Mouse (Mus musculus) bone marrow, adult 2 months (tissue): ENCODE data around the gene Camk2g. TPM values are rescaled to one million over a fixed set of nuclear protein-coding genes. Genes with fewer than 3 reads are reported as not detected.

Experiments
- H3K27ac ChIP-seq: fragments of 200-500 bp; 2 replicates; pipeline ENCODE4 v1.5.1; 2012; ENCODE audit warnings: low read depth, mild to moderate bottlenecking, control low read depth, inconsistent platforms, low read length; ENCODE audit not compliant: control insufficient read depth, poor library complexity, insufficient read depth
- H3K4me1 ChIP-seq: fragments of 200-500 bp; 2 replicates; pipeline ENCODE4 v1.6.1; 2011; ENCODE audit warnings: low read length; ENCODE audit not compliant: control insufficient read depth, insufficient read depth
- H3K4me3 ChIP-seq: fragments of 200-500 bp; replicated peaks from 2 replicates; pipeline ENCODE3; 2011; ENCODE audit warnings: mild to moderate bottlenecking, low read depth, low read length, control low read depth; ENCODE audit not compliant: control insufficient read depth
- CTCF ChIP-seq: fragments of 200-500 bp; IDR thresholded peaks from 2 replicates; pipeline ENCODE4 v1.5.1; 2011; ENCODE audit warnings: low read length, control low read depth; ENCODE audit not compliant: control insufficient read depth, insufficient read depth
- POLR2A ChIP-seq: fragments of 200-500 bp; IDR thresholded peaks from 2 replicates; pipeline ENCODE4 v1.6.1; 2011; ENCODE audit warnings: low read depth, mild to moderate bottlenecking, control low read depth, low read length, borderline replicate concordance; ENCODE audit not compliant: control insufficient read depth
- WGBS: fragments of 180-500 bp; shearing (Covaris S2); methylation state at CpG from one replicate; pipeline ENCODE4 v1.1.7; 2018; 5-methylcytosine and 5-hydroxymethylcytosine counted together
- polyA plus RNA-seq: library from polyadenylated mRNA; stranded (reverse); fragments of >200 nt; gene quantifications from 2 replicates; pipeline ENCODE4 v1.2.4, GENCODE M21; 2011; ENCODE audit warnings: low replicate concordance; ENCODE audit not compliant: missing spikeins, insufficient read depth, insufficient read length

Gene Camk2g
- polyA plus RNA-seq, 1 experiment: 13.8 TPM

DNA sequence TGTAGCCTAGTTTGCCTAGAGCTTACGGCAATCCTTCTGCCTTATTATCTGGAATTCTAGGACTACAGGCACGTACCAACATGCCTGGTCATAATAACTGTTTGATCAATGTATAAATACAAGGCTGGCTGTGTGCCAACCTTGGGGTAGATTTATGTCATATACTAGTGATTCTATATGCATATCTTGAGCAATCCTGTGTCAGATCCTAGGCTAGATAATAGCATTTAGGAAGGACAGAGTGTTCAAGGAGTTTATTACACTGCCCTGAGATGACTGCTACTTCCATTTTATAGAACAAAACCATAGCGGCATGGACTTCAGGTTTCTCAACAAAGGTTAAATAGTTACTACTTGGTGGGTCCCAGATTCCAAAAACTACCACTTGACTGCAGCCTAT, 21.9 kb downstream of the Camk2g start:
- 83% methylated on average over 3 of the region's 3 CpGs for WGBS
- no peak overlapping the region for H3K27ac ChIP-seq
- no peak for TF ChIP-seq POLR2A
- no peak for TF ChIP-seq CTCF
- no peaks in the 10 kb centered on the region; the same call in 1 of the 2 replicates for H3K4me1 ChIP-seq
- H3K4me3 ChIP-seq: no peak overlapping the region

GRCm38 (mm10) chr14:20768581-20768980, 25.3 kb downstream of the Camk2g start:
- WGBS: 77% methylated on average over 5 of the region's 5 CpGs
- peaks cover 1% of the 10 kb centered on the region; the same call in 1 of the 2 replicates for H3K4me1 ChIP-seq
- no peak overlapping the region for H3K27ac ChIP-seq
- H3K4me3 ChIP-seq: no peak overlapping the region
- TF ChIP-seq CTCF (no peak), POLR2A (no peak)

- H3K4me3 ChIP-seq: no peak overlapping the region
- WGBS: 83% methylated on average over 7 of the region's 7 CpGs
- no peak for TF ChIP-seq POLR2A
- H3K27ac ChIP-seq: no peak overlapping the region
- peaks cover 1% of the 10 kb centered on the region; the same call in 1 of the 2 replicates for H3K4me1 ChIP-seq
Observed at GRCm38 (mm10) chr14:20767936-20768335, 26.0 kb downstream of the Camk2g start.

GRCm38 (mm10) chr14:20765642-20766258, 28.1 kb downstream of the Camk2g start:
- Histone ChIP-seq H3K4me1 (peaks cover 1% of the 10 kb centered on the region; the same call in 1 of the 2 replicates), H3K4me3 (no peak overlapping the region), H3K27ac (no peak overlapping the region; the same call in 1 of the 2 replicates)
- WGBS: 21% methylated on average over 12 of the region's 12 CpGs
- TF ChIP-seq POLR2A (no peak), CTCF (peak; percentile 94)

- WGBS: 86% methylated on average over 5 of the region's 5 CpGs
- peak overlapping the region; percentile 14; the same call in 1 of the 2 replicates for H3K27ac ChIP-seq
- no peak overlapping the region for H3K4me3 ChIP-seq
- no peak for TF ChIP-seq CTCF
- TF ChIP-seq POLR2A: no peak
- H3K4me1 ChIP-seq: peaks cover 1% of the 10 kb centered on the region; the same call in 1 of the 2 replicates
Observed at GRCm38 (mm10) chr14:20764942-20765341, 28.9 kb downstream of the Camk2g start.

DNA sequence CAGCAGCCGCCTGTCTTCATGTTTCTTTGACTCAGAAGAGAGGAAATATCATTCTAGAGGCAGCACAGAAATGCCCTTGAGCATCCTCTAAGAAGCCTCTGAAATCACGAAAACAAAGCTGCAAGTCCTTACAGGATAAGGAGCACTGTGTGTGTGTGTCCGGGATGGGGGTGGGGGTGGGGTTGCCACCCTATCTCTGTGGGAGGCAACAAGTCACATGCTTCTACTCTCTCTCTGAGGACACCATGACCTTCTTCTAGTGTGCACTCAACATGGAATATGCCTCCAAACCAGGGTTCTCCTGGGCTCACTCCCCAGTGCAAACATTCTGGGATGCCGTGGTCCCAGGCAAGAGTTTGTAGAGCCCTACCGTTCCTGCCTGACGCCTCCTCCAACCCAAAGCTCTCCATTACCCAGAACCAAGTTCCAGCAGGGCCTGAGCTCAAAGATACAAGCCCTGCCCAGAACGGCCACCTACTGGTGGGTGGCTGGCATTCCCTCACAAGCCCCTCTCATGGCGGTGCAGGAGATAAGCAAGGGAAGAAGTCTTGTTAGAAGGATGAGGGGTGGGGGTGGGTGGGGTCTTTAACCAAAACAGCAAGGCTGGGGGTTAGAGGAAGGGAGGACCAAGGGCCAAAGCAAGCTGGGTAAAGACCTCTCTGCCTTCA, 35.0 kb downstream of the Camk2g start:
- no peak overlapping the region for H3K4me3 ChIP-seq
- no peak overlapping the region for H3K27ac ChIP-seq
- TF ChIP-seq CTCF (no peak), POLR2A (no peak)
- H3K4me1 ChIP-seq: no peaks in the 10 kb centered on the region
- 85% methylated on average over 8 of the region's 8 CpGs for WGBS

GRCm38 (mm10) chr14:20757370-20757907, 36.4 kb downstream of the Camk2g start:
- TF ChIP-seq CTCF (no peak), POLR2A (peak; percentile 26; the same call in 1 of the 2 replicates)
- WGBS: 92% methylated on average over 22 of the region's 22 CpGs
- no peak overlapping the region for H3K27ac ChIP-seq
- no peaks in the 10 kb centered on the region for H3K4me1 ChIP-seq
- H3K4me3 ChIP-seq: no peak overlapping the region

GRCm38 (mm10) chr14:20753792-20754191, 40.1 kb downstream of the Camk2g start:
- 40% methylated on average over 3 of the region's 3 CpGs for WGBS
- no peak for TF ChIP-seq POLR2A
- no peak for TF ChIP-seq CTCF

DNA sequence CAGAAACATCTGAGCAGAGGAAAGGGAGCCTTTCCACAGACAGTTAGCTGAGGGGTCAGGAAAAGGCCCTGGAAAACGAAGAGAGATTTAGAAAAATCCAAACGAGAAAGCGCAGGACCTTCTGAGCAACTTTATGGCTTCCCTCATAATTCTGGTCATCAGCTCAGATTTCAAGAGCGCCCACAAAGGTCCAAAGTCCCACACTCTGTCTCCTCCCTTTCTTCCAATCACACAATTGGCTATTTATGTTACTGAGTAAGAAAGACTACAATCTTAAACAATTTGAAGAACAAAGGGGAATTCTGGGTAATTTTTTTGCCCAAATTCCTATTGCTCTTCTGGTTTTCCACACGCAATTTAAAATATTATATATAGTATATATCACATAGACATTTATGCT, 43.4 kb downstream of the Camk2g start:
- no peak overlapping the region for H3K4me3 ChIP-seq
- 88% methylated on average over 5 of the region's 5 CpGs for WGBS
- no peak for TF ChIP-seq CTCF
- TF ChIP-seq POLR2A: no peak
- no peak overlapping the region for H3K27ac ChIP-seq
- H3K4me1 ChIP-seq: no peaks in the 10 kb centered on the region; the same call in 1 of the 2 replicates

More at GRCm38 (mm10) chr14:20753792-20754191, 40.1 kb downstream of the Camk2g start:
- Histone ChIP-seq H3K4me3 (no peak overlapping the region), H3K4me1 (no peaks in the 10 kb centered on the region), H3K27ac (no peak overlapping the region)
